In genomic region chr11:52231606-52232541, GRCm38 (mm10) we compare ENCODE assay signal across 8 mouse cellular contexts. TPM values are rescaled to one million over a fixed set of nuclear protein-coding genes. Genes with fewer than 3 reads are reported as not detected.
DNase-seq lines count a peak whose midpoint lies in the region; ATAC-seq and TF ChIP-seq lines count a peak whose summit lies in the region.

Skp1a (plus strand) TSS chr11:52231995.

- TF ChIP-seq POLR2A in liver, adult 2 months (IDR thresholded peaks at IDR 0.05; ENCODE audit: extremely low read depth, insufficient read depth, low read length) = peak; percentile 97
- TF ChIP-seq POLR2A in myocyte (IDR thresholded peaks at IDR 0.05; ENCODE audit: insufficient read length, low read depth) = peak; percentile 97

- H3K36me3 ChIP-seq in heart, embryonic 11.5 days (ENCODE audit: control insufficient read depth, insufficient read depth, low read length) = no peaks in the 10 kb centered on the region
- peaks cover 6% of the 10 kb centered on the region; the same call in 1 of the 2 replicates for H3K36me3 ChIP-seq in kidney, embryonic 16.5 days (ENCODE audit: insufficient read depth, low read length)
- H3K36me3 ChIP-seq in liver, adult 2 months (ENCODE audit: control insufficient read depth, insufficient read depth, low read length) = peaks cover 6% of the 10 kb centered on the region; the same call in 1 of the 2 replicates
- peaks cover 3% of the 10 kb centered on the region for H3K36me3 ChIP-seq in myocyte (ENCODE audit: control insufficient read depth, insufficient read depth)
- no peaks in the 10 kb centered on the region for H3K36me3 ChIP-seq in splenic B cell, adult 2 months (ENCODE audit: control insufficient read depth, insufficient read depth, low read length, poor library complexity, severe bottlenecking)

- TF ChIP-seq CTCF in liver, adult 2 months (IDR thresholded peaks at IDR 0.05; ENCODE audit: low read depth, low read length) = no peak

- H3K27me3 ChIP-seq in heart, embryonic 11.5 days (ENCODE audit: control insufficient read depth, insufficient read depth, low read length) = no peaks in the 10 kb centered on the region
- no peaks in the 10 kb centered on the region for H3K27me3 ChIP-seq in kidney, embryonic 16.5 days (ENCODE audit: insufficient read depth, low read length)
- no peaks in the 10 kb centered on the region for H3K27me3 ChIP-seq in liver, adult 2 months (ENCODE audit: control insufficient read depth, insufficient read depth, low read length)
- H3K27me3 ChIP-seq in myocyte (ENCODE audit: control insufficient read depth, insufficient read depth, insufficient read length) = no peaks in the 10 kb centered on the region
- H3K27me3 ChIP-seq in splenic B cell, adult 2 months (ENCODE audit: control insufficient read depth, insufficient read depth, low read length, poor library complexity, severe bottlenecking) = no peaks in the 10 kb centered on the region

- peak within 1 kb of the TSS; percentile 98 for H3K27ac ChIP-seq in heart, embryonic 11.5 days (ENCODE audit: low read depth, low read length)
- H3K27ac ChIP-seq in kidney, embryonic 16.5 days (ENCODE audit: low read length) = peak within 1 kb of the TSS; percentile 99
- peak within 1 kb of the TSS; percentile 95 for H3K27ac ChIP-seq in liver, adult 2 months (replicated peaks; ENCODE audit: insufficient read depth, low read depth, low read length)

- DNase-seq in A20 (ENCODE audit: low read depth, low spot score) = peak; percentile 93
- peak; percentile 93 for DNase-seq in brain, adult 2 months (ENCODE audit: low read depth, low spot score)
- peak; percentile 78 for DNase-seq in liver, adult 2 months (ENCODE audit: extremely low read depth, low read depth, low spot score)
- DNase-seq in splenic B cell, adult 2 months (ENCODE audit: low read depth, low spot score) = peak; percentile 96

- H3K79me2 ChIP-seq in liver, adult 2 months (ENCODE audit: control insufficient read depth, insufficient read depth, low read length) = peaks cover 22% of the 10 kb centered on the region; the same call in 1 of the 2 replicates
- H3K79me2 ChIP-seq in myocyte (ENCODE audit: control insufficient read depth, insufficient read depth) = peaks cover 50% of the 10 kb centered on the region

- H3K4me2 ChIP-seq in heart, embryonic 11.5 days = peak within 1 kb of the TSS; percentile 73
- H3K4me2 ChIP-seq in kidney, embryonic 16.5 days (replicated peaks; ENCODE audit: low read depth, low read length) = peak within 1 kb of the TSS; percentile 90
- H3K4me2 ChIP-seq in myocyte (ENCODE audit: low read depth) = peak within 1 kb of the TSS; percentile 90

- H3K4me3 ChIP-seq in heart, embryonic 11.5 days (ENCODE audit: low read depth, low read length) = peak within 1 kb of the TSS; percentile 96
- peak within 1 kb of the TSS; percentile 93 for H3K4me3 ChIP-seq in kidney, embryonic 16.5 days (ENCODE audit: low read length)
- peak within 1 kb of the TSS; percentile 95 for H3K4me3 ChIP-seq in liver, adult 2 months (ENCODE audit: insufficient read depth, low read depth, low read length)
- H3K4me3 ChIP-seq in myocyte = peak within 1 kb of the TSS; percentile 82

- WGBS in heart, embryonic 11.5 days (ENCODE audit: insufficient replicate concordance) = under 1% methylated on average over 87 of the region's 87 CpGs
- under 1% methylated on average over 87 of the region's 87 CpGs for WGBS in kidney, embryonic 16.5 days
- under 1% methylated on average over 87 of the region's 87 CpGs for WGBS in liver, adult 2 months

- peak within 1 kb of the TSS; percentile 87 for H3ac ChIP-seq in myocyte (ENCODE audit: control insufficient read depth, insufficient read length)

- peak; percentile 85 for ATAC-seq in erythroblast, adult 5-6 weeks (replicated peaks; ENCODE audit: low FRiP score, poor library complexity, severe bottlenecking)
- ATAC-seq in heart, embryonic 11.5 days (replicated peaks; ENCODE audit: insufficient number of reproducible peaks, low FRiP score, low TSS enrichment) = peak; percentile 82
- peak; percentile 88 for ATAC-seq in kidney, embryonic 16.5 days (ENCODE audit: low FRiP score, low TSS enrichment)

- H3K9ac ChIP-seq in heart, embryonic 11.5 days (ENCODE audit: low read depth, low read length) = peak within 1 kb of the TSS; percentile 98
- peak within 1 kb of the TSS; percentile 98 for H3K9ac ChIP-seq in kidney, embryonic 16.5 days (replicated peaks; ENCODE audit: low read length)
- H3K9ac ChIP-seq in liver, adult 2 months (ENCODE audit: low read depth, low read length) = peak within 1 kb of the TSS; percentile 96

- no peaks in the 10 kb centered on the region for H3K9me3 ChIP-seq in heart, embryonic 11.5 days (replicated peaks; ENCODE audit: control insufficient read depth, low read length)
- no peaks in the 10 kb centered on the region for H3K9me3 ChIP-seq in kidney, embryonic 16.5 days (ENCODE audit: low read length)

- 0 out of 2 replicates have a peak, but pooled peaks cover 6% of the 10 kb centered on the region for H3K4me1 ChIP-seq in heart, embryonic 11.5 days (ENCODE audit: control insufficient read depth, insufficient read depth, low read length)
- peaks cover 19% of the 10 kb centered on the region for H3K4me1 ChIP-seq in kidney, embryonic 16.5 days (ENCODE audit: insufficient read depth, low read length)
- peaks cover 17% of the 10 kb centered on the region for H3K4me1 ChIP-seq in liver, adult 2 months (ENCODE audit: control insufficient read depth, insufficient read depth, low read length)

TF ChIP-seq in myocyte, 11 proteins besides CTCF, POLR2A, EP300 and RAD21:
- TF ChIP-seq E2F4 (IDR thresholded peaks at IDR 0.05; ENCODE audit: insufficient read depth) (peak; percentile 3), SRF (IDR thresholded peaks at IDR 0.05; ENCODE audit: control insufficient read depth, insufficient read length, low read depth) (peak; percentile 54), MYOG (IDR thresholded peaks at IDR 0.05; ENCODE audit: control insufficient read depth in 1 of 3, insufficient read depth in 1 of 3, insufficient read length in 2 of 3, low read depth in 2 of 3) (peak in 1 of 3 experiments; percentile 2), TCF12 (IDR thresholded peaks at IDR 0.05; ENCODE audit: insufficient read depth, poor library complexity, severe bottlenecking) (no peak), CEBPB (IDR thresholded peaks at IDR 0.05; ENCODE audit: insufficient read depth, poor library complexity, severe bottlenecking) (no peak), TCF3 (IDR thresholded peaks at IDR 0.05; ENCODE audit: insufficient read length, low read depth) (no peak), MYOD1 (IDR thresholded peaks at IDR 0.05; ENCODE audit: control insufficient read depth in 1 of 3, insufficient read length in 2 of 3, low read depth in 2 of 3) (no peak), USF1 (IDR thresholded peaks at IDR 0.05; ENCODE audit: low read depth) (no peak), POLR2AphosphoS2 (IDR thresholded peaks at IDR 0.05; ENCODE audit: insufficient read length, low read depth) (peak; percentile 94), REST (IDR thresholded peaks at IDR 0.05; ENCODE audit: insufficient read depth, insufficient read length) (peak; percentile 1), MAX (IDR thresholded peaks at IDR 0.05; ENCODE audit: low read depth) (peak; percentile 89)

RNA-seq across cellular contexts. Expression of gene Skp1a, which starts in this region (rescaled TPM):
- 80.5 and 95.3 TPM in 2 replicates for total RNA-seq in erythroblast, adult 5-6 weeks (2015; ENCODE audit: low replicate concordance)
- 81.2 and 90.5 TPM in 2 replicates for total RNA-seq in erythroblast, adult 5-6 weeks (2017; ENCODE audit: low replicate concordance)
- polyA plus RNA-seq in heart, embryonic 11.5 days (2014; fragmentation: Nextera tagmentation; extraction: Ambion mirVana) = 506 and 537 TPM in 2 replicates
- polyA plus RNA-seq in kidney, embryonic 16.5 days (2015; fragmentation: Nextera tagmentation; extraction: Ambion mirVana) = 742 and 792 TPM in 2 replicates
- 257 and 318 TPM in 2 replicates for total RNA-seq in liver, adult 2 months (2014; rRNA removed)
- polyA plus RNA-seq in liver, adult 2 months (2012; rRNA removed) = 26.0 and 37.2 TPM in 2 replicates
- 168 TPM for polyA plus RNA-seq in myocyte (2012; fragmentation: generic; extraction: Trizol)

Comparison
In these comparisons a context has a peak if more than half of its experiments do, and no peak if none do; other contexts are left out.
1. Peak in every context shown above with its lines: DNase-seq, ATAC-seq, H3K4me3 ChIP-seq and H3K27ac ChIP-seq.